Mouse (Mus musculus) erythroblast, embryonic 14.5 days (primary cell): Measurements from ENCODE around the gene Ntf5. TPM values are rescaled to one million over a fixed set of nuclear protein-coding genes. Genes with fewer than 3 reads are reported as not detected.

Experiments used
- H3K27me3 ChIP-seq: 2 replicates; pipeline ENCODE4 v1.6.1; 2012; ENCODE audit warnings: inconsistent platforms; ENCODE audit not compliant: control insufficient read depth
- H3K36me3 ChIP-seq: 2 replicates; pipeline ENCODE4 v1.6.1; 2012; ENCODE audit warnings: mild to moderate bottlenecking, inconsistent platforms; ENCODE audit not compliant: control insufficient read depth
- H3K4me1 ChIP-seq: 2 replicates; pipeline ENCODE4 v1.6.1; 2012; ENCODE audit warnings: inconsistent platforms; ENCODE audit not compliant: control insufficient read depth
- H3K4me3 ChIP-seq: replicated peaks from 2 replicates; pipeline ENCODE3; 2012; ENCODE audit warnings: moderate library complexity, mild to moderate bottlenecking, inconsistent platforms
- H3K9me3 ChIP-seq: 2 replicates; pipeline ENCODE4 v1.6.1; 2012; ENCODE audit warnings: low read length, inconsistent platforms, mixed read lengths; ENCODE audit not compliant: control insufficient read depth
- GATA1 ChIP-seq: IDR thresholded peaks from 2 replicates; pipeline ENCODE4 v1.6.1; 2012; ENCODE audit warnings: low read length, inconsistent platforms, mixed read lengths
- TAL1 ChIP-seq: IDR thresholded peaks from 3 replicates; pipeline ENCODE4 v1.6.1; 2012; ENCODE audit warnings: low read length, inconsistent platforms, mixed read lengths
- polyA plus RNA-seq: library from polyadenylated mRNA; stranded (reverse); fragments of >175 nt; gene quantifications from 2 replicates; pipeline ENCODE4 v1.2.3, GENCODE M21; 2012

Gene Ntf5
- polyA plus RNA-seq = not detected in 2 replicates

DNA sequence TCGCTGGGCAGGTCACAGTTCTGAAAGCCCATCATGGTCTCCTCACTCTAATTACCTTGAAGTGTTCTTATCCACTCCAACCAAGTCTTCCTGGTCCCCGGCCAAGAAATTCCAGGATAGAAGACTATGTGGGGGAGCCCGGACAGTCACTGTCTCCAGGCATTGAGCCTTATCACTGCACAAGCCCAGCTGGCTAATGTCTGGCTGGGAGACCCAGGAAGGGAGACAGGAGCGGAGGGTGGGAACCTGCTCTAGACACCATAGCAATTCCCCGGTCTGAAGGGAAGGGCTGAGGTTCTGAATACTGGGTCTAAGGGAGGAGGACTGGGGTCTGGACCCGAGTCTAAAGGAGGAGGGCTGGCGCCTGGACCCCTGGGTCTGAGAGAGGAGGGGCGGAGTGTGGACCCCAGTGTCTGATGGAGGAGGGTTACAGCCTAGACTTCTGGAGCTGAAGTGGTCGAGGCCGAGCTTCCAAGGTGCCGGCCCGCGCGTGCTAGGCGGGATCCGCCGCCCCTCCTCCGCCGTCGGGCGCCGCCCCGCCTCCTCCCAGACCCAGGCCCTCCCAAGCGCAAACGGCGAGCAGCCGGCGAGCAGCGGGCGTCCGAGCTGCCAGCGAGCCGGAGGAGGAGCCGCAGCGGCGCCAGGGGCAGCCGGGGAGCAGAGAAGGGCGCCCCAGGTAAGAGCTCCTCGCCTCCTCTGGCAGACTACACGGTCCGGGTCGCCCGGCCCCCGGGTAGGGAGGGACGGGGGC lies at the start of gene Ntf5:
Gene Ntf5, plus strand, starts transcription at position 583 of the 751 bp plus-strand sequence.
- Histone ChIP-seq H3K27me3 (peaks cover 100% of the 10 kb centered on the region), H3K4me3 (peak within 1 kb of the TSS; percentile 18), H3K9me3 (peaks cover 6% of the 10 kb centered on the region; the same call in 1 of the 2 replicates), H3K36me3 (no peaks in the 10 kb centered on the region), H3K4me1 (peaks cover 10% of the 10 kb centered on the region)
- TF ChIP-seq TAL1 (no peak), GATA1 (no peak)

DNA sequence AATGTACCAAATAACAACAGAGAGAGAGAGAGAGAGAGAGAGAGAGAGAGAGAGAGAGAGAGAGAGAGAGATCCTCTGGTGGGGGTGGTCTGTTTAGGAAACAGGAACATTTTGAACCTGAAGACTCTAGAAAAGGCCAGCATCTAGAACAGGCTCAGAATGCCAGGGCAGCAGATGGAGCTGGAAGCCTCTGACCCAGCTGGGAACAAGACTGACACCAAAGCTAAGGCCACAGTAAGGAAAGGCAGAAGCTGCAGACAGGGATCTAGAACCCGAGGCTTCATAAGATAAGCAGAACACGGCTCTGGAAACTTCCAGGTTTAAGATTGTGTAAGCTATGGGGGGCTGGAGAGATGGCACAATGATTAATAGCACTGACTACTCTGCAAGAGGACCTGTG lies 49.5 kb upstream of the Ntf5 start:
- H3K27me3 ChIP-seq = peaks cover 97% of the 10 kb centered on the region
- H3K9me3 ChIP-seq = peaks cover 17% of the 10 kb centered on the region
- TF ChIP-seq GATA1 (no peak), TAL1 (no peak)
- H3K4me3 ChIP-seq = no peak overlapping the region
- H3K4me1 ChIP-seq = peaks cover 49% of the 10 kb centered on the region
- H3K36me3 ChIP-seq = no peaks in the 10 kb centered on the region

DNA sequence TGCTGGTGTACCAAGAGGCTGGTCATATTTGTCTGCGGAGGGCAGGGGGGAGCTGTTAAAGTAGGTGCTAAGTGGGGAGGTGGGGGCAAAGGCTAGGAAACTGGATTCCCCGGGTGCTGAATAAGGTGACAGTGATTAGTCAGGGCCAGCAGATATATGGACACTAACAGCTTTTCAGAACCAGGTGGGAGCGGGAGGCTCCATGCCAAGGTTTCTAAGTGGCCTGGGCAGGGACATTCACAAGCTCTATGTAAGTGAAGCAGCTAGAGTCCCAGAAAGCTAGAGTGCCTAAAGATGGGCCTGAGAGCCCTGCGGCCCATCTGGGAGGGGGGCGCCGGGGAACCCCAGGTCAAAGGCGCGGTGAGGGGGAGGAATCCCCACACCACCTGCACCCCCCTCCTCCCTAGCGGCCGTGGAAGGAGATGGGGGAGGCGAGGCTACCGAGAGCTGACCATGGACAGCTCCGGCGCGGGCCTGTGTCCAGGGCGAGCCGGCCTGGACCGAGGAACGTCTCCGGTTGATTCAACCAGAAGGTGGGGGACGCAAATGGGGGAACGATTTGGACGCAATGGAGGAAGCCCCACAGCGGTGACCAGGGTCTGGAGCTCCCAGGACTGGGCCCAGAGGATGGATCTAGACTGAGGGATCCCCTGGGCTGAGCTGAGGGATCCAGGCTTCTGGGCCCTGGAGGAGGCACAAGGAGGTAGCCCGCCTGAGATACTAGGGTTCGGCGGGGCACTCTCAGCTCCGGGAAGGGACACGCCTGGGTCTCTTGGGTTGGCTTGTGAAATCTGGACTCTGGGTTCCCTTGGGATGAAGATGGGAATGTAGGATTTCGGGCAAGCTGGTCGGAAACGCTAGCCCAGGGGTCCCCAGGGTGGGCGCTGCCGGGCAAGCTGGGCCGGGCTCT lies 47.5 kb upstream of the Ntf5 start:
- H3K27me3 ChIP-seq = peaks cover 97% of the 10 kb centered on the region
- peak overlapping the region; percentile 68 for H3K4me3 ChIP-seq
- peaks cover 14% of the 10 kb centered on the region for H3K9me3 ChIP-seq
- H3K4me1 ChIP-seq = peaks cover 64% of the 10 kb centered on the region
- TF ChIP-seq GATA1 (no peak), TAL1 (no peak)
- H3K36me3 ChIP-seq = no peaks in the 10 kb centered on the region

DNA sequence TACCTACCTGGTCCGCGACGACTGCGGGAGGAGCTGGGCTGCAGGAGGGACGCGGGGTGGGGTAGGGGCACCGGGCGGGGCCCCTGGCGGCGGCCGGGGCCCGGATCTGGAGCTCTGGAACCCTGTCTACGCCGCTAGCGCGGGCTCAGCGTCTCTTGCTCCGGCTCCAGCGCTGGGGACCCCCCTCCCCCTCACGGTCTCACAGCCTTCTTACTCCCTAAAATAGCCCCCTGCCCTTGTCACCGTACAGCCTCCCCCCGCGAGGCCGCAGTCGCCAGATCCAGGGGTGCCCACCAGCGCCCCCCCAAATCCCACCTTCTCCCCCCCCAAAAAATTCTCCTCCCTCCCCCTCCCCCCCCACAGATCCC lies 46.9 kb upstream of the Ntf5 start, which contains the start of gene Ppfia3:
Gene Ppfia3, minus strand, starts transcription at position 368 of the 368 bp plus-strand sequence.
- peaks cover 7% of the 10 kb centered on the region for H3K9me3 ChIP-seq
- H3K4me3 ChIP-seq = peak within 1 kb of the TSS; percentile 68
- peaks cover 3% of the 10 kb centered on the region for H3K36me3 ChIP-seq
- peaks cover 60% of the 10 kb centered on the region for H3K4me1 ChIP-seq
- peaks cover 91% of the 10 kb centered on the region for H3K27me3 ChIP-seq
- no peak for TF ChIP-seq GATA1
- TF ChIP-seq TAL1 = no peak

DNA sequence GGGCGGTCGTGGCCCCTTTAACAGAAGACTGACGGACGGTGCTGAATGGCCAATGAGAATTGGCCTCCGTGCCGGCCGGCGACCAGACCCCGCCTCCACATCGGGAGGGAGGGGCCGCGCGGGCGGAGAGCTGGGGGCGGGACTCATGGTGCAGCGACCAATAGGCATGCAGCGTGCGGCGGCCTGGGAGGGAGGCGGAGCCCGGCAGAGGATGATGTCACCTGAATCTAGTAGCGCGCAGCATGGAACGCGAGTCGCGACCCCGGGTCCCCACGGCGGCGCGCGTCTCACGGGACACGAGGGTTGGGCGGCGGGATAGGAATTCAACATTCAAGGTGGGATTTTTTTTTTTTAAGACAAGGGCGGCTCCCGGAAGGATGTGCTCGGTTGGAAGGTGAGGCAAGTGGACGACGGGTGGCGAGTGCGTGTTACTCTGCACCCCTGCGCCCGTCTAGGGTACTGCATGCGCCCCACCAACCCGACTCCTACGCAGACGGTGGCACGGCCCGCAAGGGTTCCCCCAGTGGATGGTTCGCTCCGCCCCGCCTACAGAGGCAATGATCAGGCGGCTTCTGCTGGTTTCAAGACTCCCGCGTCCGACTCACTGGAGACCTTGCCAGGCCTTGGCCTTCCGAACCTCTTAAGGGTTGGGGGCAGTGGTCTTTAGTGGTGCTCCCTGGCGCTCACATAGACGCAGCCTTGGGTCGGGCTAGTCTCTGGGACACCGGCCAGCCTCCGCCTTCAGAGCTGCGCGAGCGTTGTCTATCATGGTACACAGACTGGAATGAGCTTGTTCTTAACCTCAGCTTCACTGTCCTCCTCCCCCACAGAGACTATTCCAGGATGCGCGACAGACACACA lies 46.2 kb upstream of the Ntf5 start:
- H3K9me3 ChIP-seq = peaks cover 6% of the 10 kb centered on the region; the same call in 1 of the 2 replicates
- peak overlapping the region; percentile 68 for H3K4me3 ChIP-seq
- TF ChIP-seq GATA1 (no peak), TAL1 (no peak)
- peaks cover 8% of the 10 kb centered on the region for H3K36me3 ChIP-seq
- peaks cover 85% of the 10 kb centered on the region for H3K27me3 ChIP-seq
- H3K4me1 ChIP-seq = peaks cover 57% of the 10 kb centered on the region

DNA sequence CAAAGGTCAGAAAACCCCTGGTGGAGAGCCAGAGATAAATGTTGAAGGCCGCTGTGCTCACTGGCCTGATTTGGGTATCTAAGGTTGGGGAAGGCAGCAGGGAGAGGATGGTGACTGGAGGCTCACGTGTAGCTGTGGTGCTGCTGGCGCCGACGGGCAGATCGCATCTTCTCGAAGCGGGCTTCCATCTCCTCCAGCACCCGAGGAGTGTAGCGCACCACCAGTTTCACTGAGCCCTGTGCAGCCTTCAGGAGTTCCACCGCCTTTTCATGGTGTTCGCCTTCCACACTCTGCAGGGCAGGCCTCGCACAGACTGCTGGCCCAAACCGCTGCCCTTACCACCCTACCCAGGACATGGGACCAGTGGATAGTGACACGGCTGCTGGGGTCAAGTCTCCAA lies 45.3 kb upstream of the Ntf5 start:
- no peak for TF ChIP-seq GATA1
- TF ChIP-seq TAL1 = no peak

DNA sequence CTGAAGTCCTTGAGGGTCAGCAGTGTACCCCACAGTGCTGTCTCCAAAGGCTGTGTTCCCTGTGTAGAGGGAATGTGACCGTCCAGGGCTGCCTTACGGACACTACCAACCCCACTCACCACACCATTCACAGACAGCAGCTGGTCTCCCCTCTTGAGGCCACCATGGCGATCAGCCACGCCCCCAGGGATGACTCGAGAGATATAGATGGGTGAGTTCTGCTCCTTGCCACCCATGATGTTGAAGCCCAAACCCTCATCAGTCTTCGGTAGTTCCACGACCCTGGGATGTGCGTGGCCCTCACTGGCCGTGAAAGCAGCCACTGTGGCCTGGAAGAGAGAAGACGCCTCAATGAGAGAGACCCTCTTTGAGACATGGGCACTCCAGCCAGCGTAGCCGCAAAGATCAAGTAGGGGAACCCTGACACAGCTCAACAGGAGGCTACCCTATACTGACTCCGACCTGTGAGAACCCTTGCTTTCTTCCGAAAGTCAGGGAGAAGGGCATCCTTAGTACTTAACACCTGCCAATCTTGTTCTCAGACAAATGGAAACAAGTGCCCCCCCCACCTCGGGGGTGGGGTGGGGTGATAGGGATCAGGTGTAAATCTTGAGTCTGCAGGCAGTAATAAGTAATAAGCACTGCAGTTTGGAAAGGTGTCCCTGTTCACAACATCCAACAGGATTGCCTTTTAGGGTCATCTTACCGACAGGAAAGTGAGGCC lies 44.3 kb upstream of the Ntf5 start:
- Histone ChIP-seq H3K4me3 (no peak overlapping the region), H3K27me3 (peaks cover 65% of the 10 kb centered on the region), H3K4me1 (peaks cover 52% of the 10 kb centered on the region), H3K9me3 (peaks cover 3% of the 10 kb centered on the region; the same call in 1 of the 2 replicates), H3K36me3 (peaks cover 27% of the 10 kb centered on the region)
- TF ChIP-seq GATA1 (no peak), TAL1 (no peak)

More for the DNA sequence above, 45.3 kb upstream of the Ntf5 start:
- Histone ChIP-seq H3K4me3 (peak overlapping the region; percentile 68), H3K36me3 (peaks cover 17% of the 10 kb centered on the region), H3K4me1 (peaks cover 52% of the 10 kb centered on the region), H3K9me3 (peaks cover 3% of the 10 kb centered on the region; the same call in 1 of the 2 replicates), H3K27me3 (peaks cover 75% of the 10 kb centered on the region)
